In the genomic region with DNA sequence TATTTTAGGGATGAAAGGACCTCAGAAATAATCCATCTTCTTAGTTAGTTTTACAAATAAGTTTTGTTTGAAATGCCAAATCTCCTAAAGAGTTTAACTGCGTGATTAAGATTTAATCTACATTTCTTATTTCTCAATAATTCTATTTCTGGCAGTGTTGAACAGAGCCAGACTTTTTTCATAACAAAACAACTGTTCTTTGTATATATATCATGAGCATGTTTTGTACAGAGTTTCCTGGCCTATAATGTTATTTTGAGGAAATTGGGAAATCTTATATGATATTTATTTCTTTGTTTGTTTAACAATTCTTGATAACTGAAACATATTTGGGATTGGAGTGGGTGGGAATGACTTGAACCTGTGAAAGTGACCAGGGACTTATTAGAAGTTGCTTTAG, we compare ENCODE assay signal across 25 mouse cellular contexts.
"Had no signal": no experiment of that assay in that cellular context is flagged by ENCODE, and none has a peak within 500 bp of the region (broad histone marks: within the 10 kb centered on the region; RNA-seq: fewer than 3 reads in every experiment).

No protein-coding gene starts in this region.

- DNase-seq: gastrocnemius, adult 2 months; gastrocnemius, postnatal 10 days; gastrocnemius, postnatal 25 days; heart, adult 18-20 months; heart, postnatal 10 days; heart, postnatal 4 days; kidney, adult 18-20 months; kidney, adult 8-10 months; kidney, postnatal 10 days; kidney, postnatal 25 days; kidney, postnatal 4 days had no signal

- ATAC-seq: forebrain, embryonic 16.5 days; hindbrain, embryonic 16.5 days; inflammation-experienced regulatory T-cells, adult 6 months; intestine, embryonic 15.5 days; intestine, postnatal 0 days had no signal

- H3K27me3 ChIP-seq: heart, embryonic 12.5 days; hindbrain, embryonic 12.5 days; intestine, embryonic 15.5 days; limb, embryonic 12.5 days had no signal

- H3K9ac ChIP-seq: heart, embryonic 12.5 days; hindbrain, embryonic 12.5 days; hindbrain, embryonic 14.5 days; intestine, embryonic 15.5 days; limb, embryonic 12.5 days had no signal

- H3K4me3 ChIP-seq: gastrocnemius, adult 2 months; heart, embryonic 10.5 days; heart, embryonic 12.5 days; hindbrain, embryonic 10.5 days; hindbrain, embryonic 12.5 days; intestine, embryonic 15.5 days; layer of hippocampus, adult 2 months; left cerebral cortex, adult 2 months; limb, embryonic 10.5 days; limb, embryonic 12.5 days had no signal

- H3K4me1 ChIP-seq: hindbrain, embryonic 10.5 days; hindbrain, embryonic 12.5 days; intestine, embryonic 15.5 days; limb, embryonic 12.5 days had no signal

- H3K9me3 ChIP-seq: heart, embryonic 10.5 days; heart, embryonic 12.5 days; hindbrain, embryonic 10.5 days; hindbrain, embryonic 12.5 days; intestine, embryonic 15.5 days; limb, embryonic 10.5 days; limb, embryonic 12.5 days had no signal

- H3K27ac ChIP-seq: gastrocnemius, adult 2 months; heart, embryonic 10.5 days; hindbrain, embryonic 10.5 days; hindbrain, embryonic 12.5 days; hindbrain, embryonic 14.5 days; intestine, embryonic 15.5 days; layer of hippocampus, adult 2 months; left cerebral cortex, adult 2 months; limb, embryonic 10.5 days; limb, embryonic 12.5 days had no signal

- H3K36me3 ChIP-seq: heart, embryonic 10.5 days; heart, embryonic 12.5 days; hindbrain, embryonic 10.5 days; hindbrain, embryonic 12.5 days; intestine, embryonic 15.5 days; limb, embryonic 10.5 days; limb, embryonic 12.5 days had no signal

- H3K4me2 ChIP-seq: heart, embryonic 12.5 days; hindbrain, embryonic 12.5 days; hindbrain, embryonic 14.5 days; intestine, embryonic 15.5 days; limb, embryonic 12.5 days had no signal
